Mouse (Mus musculus) heart, embryonic 16.5 days (tissue): ENCODE measurements around the gene Gm9040. TPM values are rescaled to one million over a fixed set of nuclear protein-coding genes. Genes with fewer than 3 reads are reported as not detected.
"Not testable (repeated sequence)": the region's sequence is repeated elsewhere in the genome, so short reads cannot be mapped to it uniquely, and the experiment has no call there.

Experiments used
- ATAC-seq: fragments of 200-750 bp; cut with Nextera tagmentation; replicated peaks from 2 replicates; pipeline ENCODE4 v1.8.0; 2017; ENCODE audit warnings: moderate number of reproducible peaks; ENCODE audit not compliant: insufficient read depth, low FRiP score; ENCODE audit errors: extremely low read depth
- H3K27ac ChIP-seq: fragments of 300-500 bp; sonication (generic); 2 replicates; pipeline ENCODE4 v1.5.1; 2014; ENCODE audit warnings: mild to moderate bottlenecking, low read length, control low read depth, moderate library complexity
- H3K27me3 ChIP-seq: fragments of 300-500 bp; sonication (generic); 2 replicates; pipeline ENCODE4 v1.6.1; 2014; ENCODE audit warnings: low read length, mixed read lengths; ENCODE audit not compliant: control insufficient read depth, insufficient read depth
- H3K36me3 ChIP-seq: fragments of 300-500 bp; sonication (generic); 2 replicates; pipeline ENCODE4 v1.6.1; 2014; ENCODE audit not compliant: control insufficient read depth, insufficient read depth
- H3K4me1 ChIP-seq: fragments of 300-500 bp; sonication (generic); 2 replicates; pipeline ENCODE4 v1.6.1; 2014; ENCODE audit warnings: low read length, mixed read lengths; ENCODE audit not compliant: control insufficient read depth, insufficient read depth
- H3K4me2 ChIP-seq: fragments of 300-500 bp; sonication (generic); 2 replicates; pipeline ENCODE4 v1.6.1; 2014; ENCODE audit warnings: low read depth, mild to moderate bottlenecking, control low read depth, low read length
- H3K4me3 ChIP-seq: fragments of 300-500 bp; sonication (generic); 2 replicates; pipeline ENCODE4 v1.5.1; 2014; ENCODE audit warnings: mild to moderate bottlenecking, control low read depth, low read length
- H3K9ac ChIP-seq: fragments of 300-500 bp; sonication (generic); 2 replicates; pipeline ENCODE4 v1.6.1; 2014; ENCODE audit warnings: low read length, control low read depth
- H3K9me3 ChIP-seq: fragments of 300-500 bp; sonication (generic); replicated peaks from 2 replicates; pipeline ENCODE4 v1.6.1; 2016; ENCODE audit warnings: low read length; ENCODE audit not compliant: control insufficient read depth
- WGBS: fragments of 180-500 bp; shearing (Covaris S2); extraction: QIAGEN DNeasy Blood & Tissue Kit; methylation state at CpG from one replicate; pipeline ENCODE4 v1.1.7; 2014; 5-methylcytosine and 5-hydroxymethylcytosine counted together
- polyA plus RNA-seq: library from polyadenylated mRNA; unstranded; fragments of >200 nt; fragmentation: Nextera tagmentation; extraction: Ambion mirVana; gene quantifications from 2 replicates; pipeline ENCODE4 v1.2.1, GENCODE M21; 2015

Gm9040 gene
- polyA plus RNA-seq, 1 experiment from 2014 or later: not detected

- not testable (repeated sequence) for H3K36me3 ChIP-seq, H3K4me2 ChIP-seq, H3K9me3 ChIP-seq, ATAC-seq, H3K27me3 ChIP-seq, H3K4me3 ChIP-seq, H3K4me1 ChIP-seq, H3K27ac ChIP-seq, H3K9ac ChIP-seq
- WGBS: 51% methylated on average over 2 of the region's 2 CpGs
Measured at GRCm38 (mm10) chr10:118302133-118302532, 24.6 kb downstream of the Gm9040 start.

GRCm38 (mm10) chr10:118294938-118295337 is 31.8 kb downstream of the Gm9040 start, which contains the start of gene Iltifb:
Iltifb (minus strand) TSS chr10:118295038.
- H3K36me3 ChIP-seq: no peaks in the 10 kb centered on the region
- H3K9ac ChIP-seq: no peak within 1 kb of the TSS
- H3K4me1 ChIP-seq: no peaks in the 10 kb centered on the region
- no peak for ATAC-seq
- 78% methylated on average over 6 of the region's 6 CpGs for WGBS
- no peak within 1 kb of the TSS for H3K4me2 ChIP-seq
- no peaks in the 10 kb centered on the region for H3K27me3 ChIP-seq
- H3K9me3 ChIP-seq: no peaks in the 10 kb centered on the region
- no peak within 1 kb of the TSS for H3K27ac ChIP-seq
- H3K4me3 ChIP-seq: no peak within 1 kb of the TSS

- H3K27me3 ChIP-seq, H3K27ac ChIP-seq, H3K4me2 ChIP-seq, H3K9ac ChIP-seq, ATAC-seq, H3K9me3 ChIP-seq, H3K36me3 ChIP-seq, H3K4me1 ChIP-seq, H3K4me3 ChIP-seq: not testable (repeated sequence)
- WGBS: 66% methylated on average over 3 of the region's 5 CpGs
Measured at GRCm38 (mm10) chr10:118283016-118283415, 43.8 kb downstream of the Gm9040 start.

GRCm38 (mm10) chr10:118282565-118282964 is 44.2 kb downstream of the Gm9040 start:
- H3K27me3 ChIP-seq, H3K4me2 ChIP-seq, H3K9ac ChIP-seq, H3K4me3 ChIP-seq, H3K36me3 ChIP-seq, H3K9me3 ChIP-seq, H3K27ac ChIP-seq, H3K4me1 ChIP-seq, ATAC-seq: not testable (repeated sequence)
- 68% methylated on average over 7 of the region's 7 CpGs for WGBS

- H3K27me3 ChIP-seq, H3K4me3 ChIP-seq, H3K4me2 ChIP-seq, H3K36me3 ChIP-seq, H3K4me1 ChIP-seq, H3K9me3 ChIP-seq, H3K9ac ChIP-seq, H3K27ac ChIP-seq, ATAC-seq: not testable (repeated sequence)
- WGBS: no CpG with 5 or more reads among the region's 4 CpGs
Measured at GRCm38 (mm10) chr10:118278069-118278468, 48.7 kb downstream of the Gm9040 start.

Other genes starting within 250 kb of the Gm9040 start
- 15.8 and 19.3 TPM in 2 replicates for gene Mdm1, start 185.2 kb downstream of the Gm9040 start, polyA plus RNA-seq
- gene Il22, start 122.0 kb downstream of the Gm9040 start, polyA plus RNA-seq: not detected in 2 replicates
- not detected in 2 replicates for gene Gm32717, start 86.2 kb downstream of the Gm9040 start, polyA plus RNA-seq
- not detected in 2 replicates for gene Gm32802, start 68.3 kb downstream of the Gm9040 start, polyA plus RNA-seq
- not detected in 2 replicates for gene Iltifb, start 31.9 kb downstream of the Gm9040 start, polyA plus RNA-seq
- gene Gm9044, start 5.4 kb upstream of the Gm9040 start, polyA plus RNA-seq: not detected in 2 replicates
- gene Gm9045, start 10.9 kb upstream of the Gm9040 start, polyA plus RNA-seq: 0.21 TPM in 1 of 2 replicates, not detected in the other
- gene Gm9046, start 16.3 kb upstream of the Gm9040 start, polyA plus RNA-seq: not detected in 2 replicates
- gene Gm9048, start 21.7 kb upstream of the Gm9040 start, polyA plus RNA-seq: not detected in 2 replicates
- gene Gm9049, start 27.1 kb upstream of the Gm9040 start, polyA plus RNA-seq: 0.21 TPM in 1 of 2 replicates, not detected in the other
- not detected in 2 replicates for gene Ifng, start 114.1 kb upstream of the Gm9040 start, polyA plus RNA-seq